Mouse (Mus musculus): ENCODE measurements around the gene Kansl1. TPM values are rescaled to one million over a fixed set of nuclear protein-coding genes. Genes with fewer than 3 reads are reported as not detected.

Kansl1 gene
- polyA plus RNA-seq, 1 experiment from 2014 or later: 5.6 TPM

GRCm38 (mm10) chr11:104363823-104364600 is 104.6 kb downstream of the Kansl1 start:
- Histone ChIP-seq H3K9me3 (replicated peaks; ENCODE audit: control insufficient read depth, low read length) (no peaks in the 10 kb centered on the region), H3K36me3 (ENCODE audit: control insufficient read depth, insufficient read depth) (no peaks in the 10 kb centered on the region), H3K4me1 (ENCODE audit: control insufficient read depth, low read depth, low read length) (no peaks in the 10 kb centered on the region; the same call in 1 of the 2 replicates), H3K9ac (ENCODE audit: low read depth, low read length) (no peak overlapping the region), H3K4me3 (ENCODE audit: low read depth, low read length) (no peak overlapping the region), H3K4me2 (ENCODE audit: low read depth, low read length) (no peak overlapping the region), H3K27me3 (ENCODE audit: control insufficient read depth, insufficient read depth, low read depth, low read length) (no peaks in the 10 kb centered on the region), H3K27ac (ENCODE audit: low read length) (no peak overlapping the region)
- ATAC-seq (ENCODE audit: low read depth): no peak
- WGBS (ENCODE audit: insufficient replicate concordance): 72% methylated on average over 2 of the region's 2 CpGs

DNA sequence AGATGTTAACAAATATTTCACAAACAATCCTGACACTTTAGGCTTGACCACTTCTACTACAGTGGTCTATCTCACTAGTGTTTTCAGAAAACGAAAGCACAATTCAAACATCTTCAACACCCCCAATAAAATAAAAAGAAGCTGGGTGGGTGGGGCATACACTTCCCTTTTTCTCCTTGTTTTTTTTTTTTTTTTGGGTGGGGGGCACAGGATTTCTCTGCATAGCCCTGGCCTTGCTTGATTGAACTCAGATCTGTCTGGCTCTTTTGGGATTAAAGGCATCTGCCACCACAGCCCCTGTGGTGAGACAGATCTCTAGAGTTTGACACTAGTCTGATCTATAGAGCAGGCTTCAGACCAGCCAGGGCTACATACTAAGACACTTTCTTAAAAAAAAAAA is 106.0 kb downstream of the Kansl1 start:
- ATAC-seq (ENCODE audit: low read depth): no peak
- Histone ChIP-seq H3K9me3 (replicated peaks; ENCODE audit: control insufficient read depth, low read length) (no peaks in the 10 kb centered on the region), H3K36me3 (ENCODE audit: control insufficient read depth, insufficient read depth) (no peaks in the 10 kb centered on the region), H3K27ac (ENCODE audit: low read length) (no peak overlapping the region), H3K9ac (ENCODE audit: low read depth, low read length) (no peak overlapping the region), H3K4me2 (ENCODE audit: low read depth, low read length) (no peak overlapping the region), H3K4me1 (ENCODE audit: control insufficient read depth, low read depth, low read length) (no peaks in the 10 kb centered on the region; the same call in 1 of the 2 replicates), H3K27me3 (ENCODE audit: control insufficient read depth, insufficient read depth, low read depth, low read length) (no peaks in the 10 kb centered on the region), H3K4me3 (ENCODE audit: low read depth, low read length) (no peak overlapping the region)
- 67% methylated on average over 1 of the region's 1 CpGs for WGBS (ENCODE audit: insufficient replicate concordance)

- H3K27ac ChIP-seq (ENCODE audit: low read length): no peak overlapping the region
- H3K9ac ChIP-seq (ENCODE audit: low read depth, low read length): no peak overlapping the region
- no peak overlapping the region for H3K4me3 ChIP-seq (ENCODE audit: low read depth, low read length)
- no peak overlapping the region for H3K4me2 ChIP-seq (ENCODE audit: low read depth, low read length)
- H3K4me1 ChIP-seq (ENCODE audit: control insufficient read depth, low read depth, low read length): no peaks in the 10 kb centered on the region; the same call in 1 of the 2 replicates
- H3K9me3 ChIP-seq (replicated peaks; ENCODE audit: control insufficient read depth, low read length): no peaks in the 10 kb centered on the region
- H3K36me3 ChIP-seq (ENCODE audit: control insufficient read depth, insufficient read depth): peaks cover 2% of the 10 kb centered on the region
- no peak for ATAC-seq (ENCODE audit: low read depth)
- WGBS (ENCODE audit: insufficient replicate concordance): 5% methylated on average over 2 of the region's 2 CpGs
- H3K27me3 ChIP-seq (ENCODE audit: control insufficient read depth, insufficient read depth, low read depth, low read length): no peaks in the 10 kb centered on the region
Observed at GRCm38 (mm10) chr11:104361790-104362189, 106.9 kb downstream of the Kansl1 start.

- H3K9me3 ChIP-seq (replicated peaks; ENCODE audit: control insufficient read depth, low read length): no peaks in the 10 kb centered on the region
- WGBS (ENCODE audit: insufficient replicate concordance): 49% methylated on average over 3 of the region's 3 CpGs
- H3K4me1 ChIP-seq (ENCODE audit: control insufficient read depth, low read depth, low read length): no peaks in the 10 kb centered on the region
- no peak overlapping the region for H3K4me3 ChIP-seq (ENCODE audit: low read depth, low read length)
- no peak for ATAC-seq (ENCODE audit: low read depth)
- no peak overlapping the region for H3K9ac ChIP-seq (ENCODE audit: low read depth, low read length)
- no peak overlapping the region for H3K4me2 ChIP-seq (ENCODE audit: low read depth, low read length)
- H3K36me3 ChIP-seq (ENCODE audit: control insufficient read depth, insufficient read depth): peaks cover 42% of the 10 kb centered on the region
- H3K27me3 ChIP-seq (ENCODE audit: control insufficient read depth, insufficient read depth, low read depth, low read length): no peaks in the 10 kb centered on the region
- H3K27ac ChIP-seq (ENCODE audit: low read length): no peak overlapping the region
Observed at GRCm38 (mm10) chr11:104346931-104347330, 121.7 kb downstream of the Kansl1 start.

DNA sequence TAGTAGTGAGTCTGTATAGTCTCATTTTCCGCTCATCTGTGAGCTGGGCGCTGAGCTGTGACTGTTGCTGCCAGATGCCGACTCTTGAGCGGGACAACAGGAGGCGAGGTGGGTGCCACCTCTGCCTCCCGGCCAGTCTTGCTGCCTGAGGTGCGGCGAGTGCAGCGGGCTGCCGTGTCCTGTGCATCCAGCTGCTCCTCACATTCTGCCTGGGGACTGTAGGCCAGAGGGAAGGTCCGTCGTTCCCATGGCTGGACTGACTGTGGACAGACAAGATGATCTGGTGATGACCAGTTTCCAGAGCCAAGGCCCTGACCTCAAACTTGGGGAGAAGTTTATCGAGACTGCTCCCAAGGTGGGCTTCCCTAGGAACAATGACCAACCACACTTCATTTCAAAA is 133.7 kb downstream of the Kansl1 start:
- Histone ChIP-seq H3K4me2 (ENCODE audit: low read depth, low read length) (no peak overlapping the region), H3K27ac (ENCODE audit: low read length) (no peak overlapping the region), H3K9ac (ENCODE audit: low read depth, low read length) (no peak overlapping the region), H3K9me3 (replicated peaks; ENCODE audit: control insufficient read depth, low read length) (no peaks in the 10 kb centered on the region), H3K27me3 (ENCODE audit: control insufficient read depth, insufficient read depth, low read depth, low read length) (no peaks in the 10 kb centered on the region), H3K36me3 (ENCODE audit: control insufficient read depth, insufficient read depth) (peaks cover 45% of the 10 kb centered on the region), H3K4me1 (ENCODE audit: control insufficient read depth, low read depth, low read length) (no peaks in the 10 kb centered on the region), H3K4me3 (ENCODE audit: low read depth, low read length) (no peak overlapping the region)
- no peak for ATAC-seq (ENCODE audit: low read depth)
- 90% methylated on average over 13 of the region's 13 CpGs for WGBS (ENCODE audit: insufficient replicate concordance)

- no peak for ATAC-seq (ENCODE audit: low read depth)
- no peak overlapping the region for H3K4me3 ChIP-seq (ENCODE audit: low read depth, low read length)
- no peaks in the 10 kb centered on the region for H3K4me1 ChIP-seq (ENCODE audit: control insufficient read depth, low read depth, low read length)
- H3K27me3 ChIP-seq (ENCODE audit: control insufficient read depth, insufficient read depth, low read depth, low read length): no peaks in the 10 kb centered on the region
- peaks cover 45% of the 10 kb centered on the region for H3K36me3 ChIP-seq (ENCODE audit: control insufficient read depth, insufficient read depth)
- H3K9ac ChIP-seq (ENCODE audit: low read depth, low read length): no peak overlapping the region
- no peaks in the 10 kb centered on the region for H3K9me3 ChIP-seq (replicated peaks; ENCODE audit: control insufficient read depth, low read length)
- no peak overlapping the region for H3K27ac ChIP-seq (ENCODE audit: low read length)
- WGBS (ENCODE audit: insufficient replicate concordance): 69% methylated on average over 5 of the region's 5 CpGs
- H3K4me2 ChIP-seq (ENCODE audit: low read depth, low read length): no peak overlapping the region
Observed at GRCm38 (mm10) chr11:104334115-104334514, 134.5 kb downstream of the Kansl1 start.

GRCm38 (mm10) chr11:104332105-104332504 is 136.6 kb downstream of the Kansl1 start:
- Histone ChIP-seq H3K4me1 (ENCODE audit: control insufficient read depth, low read depth, low read length) (no peaks in the 10 kb centered on the region), H3K9me3 (replicated peaks; ENCODE audit: control insufficient read depth, low read length) (no peaks in the 10 kb centered on the region), H3K27me3 (ENCODE audit: control insufficient read depth, insufficient read depth, low read depth, low read length) (no peaks in the 10 kb centered on the region), H3K4me2 (ENCODE audit: low read depth, low read length) (no peak overlapping the region), H3K4me3 (ENCODE audit: low read depth, low read length) (no peak overlapping the region), H3K36me3 (ENCODE audit: control insufficient read depth, insufficient read depth) (peaks cover 30% of the 10 kb centered on the region), H3K9ac (ENCODE audit: low read depth, low read length) (no peak overlapping the region), H3K27ac (ENCODE audit: low read length) (no peak overlapping the region)
- ATAC-seq (ENCODE audit: low read depth): no peak
- 84% methylated on average over 5 of the region's 5 CpGs for WGBS (ENCODE audit: insufficient replicate concordance)

GRCm38 (mm10) chr11:104331208-104331607 is 137.5 kb downstream of the Kansl1 start:
- Histone ChIP-seq H3K9ac (ENCODE audit: low read depth, low read length) (no peak overlapping the region), H3K27me3 (ENCODE audit: control insufficient read depth, insufficient read depth, low read depth, low read length) (no peaks in the 10 kb centered on the region), H3K36me3 (ENCODE audit: control insufficient read depth, insufficient read depth) (peaks cover 24% of the 10 kb centered on the region), H3K4me1 (ENCODE audit: control insufficient read depth, low read depth, low read length) (no peaks in the 10 kb centered on the region), H3K4me2 (ENCODE audit: low read depth, low read length) (no peak overlapping the region), H3K27ac (ENCODE audit: low read length) (no peak overlapping the region), H3K9me3 (replicated peaks; ENCODE audit: control insufficient read depth, low read length) (no peaks in the 10 kb centered on the region), H3K4me3 (ENCODE audit: low read depth, low read length) (no peak overlapping the region)
- no peak for ATAC-seq (ENCODE audit: low read depth)
- WGBS (ENCODE audit: insufficient replicate concordance): 79% methylated on average over 3 of the region's 3 CpGs

DNA sequence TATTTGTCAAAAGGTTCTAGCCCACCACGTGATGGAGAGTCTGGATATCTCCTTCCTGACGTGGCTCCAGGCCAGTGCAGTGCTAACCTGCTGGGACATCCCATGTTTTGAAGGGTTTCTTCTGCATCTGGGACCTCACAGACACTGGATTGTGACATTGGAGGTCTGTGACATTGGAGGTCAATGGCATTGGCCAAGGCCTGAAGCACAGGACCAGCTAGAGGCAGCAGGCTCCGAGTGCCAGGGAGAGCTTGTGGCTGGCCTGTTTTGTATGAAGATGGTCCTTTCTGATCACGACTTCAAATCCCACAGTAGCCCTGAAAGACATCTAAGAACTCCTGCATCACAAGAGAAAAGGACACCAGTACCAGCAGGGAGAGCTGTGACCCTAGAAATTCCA is 138.5 kb downstream of the Kansl1 start:
- Histone ChIP-seq H3K9ac (ENCODE audit: low read depth, low read length) (no peak overlapping the region), H3K9me3 (replicated peaks; ENCODE audit: control insufficient read depth, low read length) (no peaks in the 10 kb centered on the region), H3K4me1 (ENCODE audit: control insufficient read depth, low read depth, low read length) (no peaks in the 10 kb centered on the region), H3K4me3 (ENCODE audit: low read depth, low read length) (no peak overlapping the region), H3K36me3 (ENCODE audit: control insufficient read depth, insufficient read depth) (peaks cover 13% of the 10 kb centered on the region), H3K4me2 (ENCODE audit: low read depth, low read length) (no peak overlapping the region), H3K27ac (ENCODE audit: low read length) (no peak overlapping the region), H3K27me3 (ENCODE audit: control insufficient read depth, insufficient read depth, low read depth, low read length) (no peaks in the 10 kb centered on the region)
- WGBS (ENCODE audit: insufficient replicate concordance): 68% methylated on average over 4 of the region's 4 CpGs
- no peak for ATAC-seq (ENCODE audit: low read depth)
